Mouse (Mus musculus) embryonic facial prominence, embryonic 11.5 days (tissue): ENCODE data around the gene Gadd45gip1. TPM values are rescaled to one million over a fixed set of nuclear protein-coding genes. Genes with fewer than 3 reads are reported as not detected.

Source experiments
- ATAC-seq: fragments of 200-750 bp; cut with Nextera tagmentation; replicated peaks from 2 replicates; pipeline ENCODE4 v1.8.0; 2017; ENCODE audit warnings: low read depth; ENCODE audit not compliant: insufficient number of reproducible peaks, low FRiP score, low TSS enrichment
- DNase-seq: peaks from one replicate; pipeline ENCODE4 v3.0.0-alpha.2; 2015; ENCODE audit warnings: low spot score
- H3K27ac ChIP-seq: fragments of 300-500 bp; sonication (generic); replicated peaks from 2 replicates; pipeline ENCODE4 v1.5.1; 2014; ENCODE audit warnings: mild to moderate bottlenecking, low read depth, low read length, control low read depth
- H3K27me3 ChIP-seq: fragments of 300-500 bp; sonication (generic); 2 replicates; pipeline ENCODE4 v1.6.1; 2014; ENCODE audit warnings: mild to moderate bottlenecking, low read length, moderate library complexity, mixed read lengths; ENCODE audit not compliant: control insufficient read depth, insufficient read depth
- H3K36me3 ChIP-seq: fragments of 300-500 bp; sonication (generic); replicated peaks from 2 replicates; pipeline ENCODE4 v1.6.1; 2014; ENCODE audit warnings: low read depth, mild to moderate bottlenecking, low read length, moderate library complexity, mixed read lengths; ENCODE audit not compliant: control insufficient read depth, insufficient read depth
- H3K4me1 ChIP-seq: fragments of 300-500 bp; sonication (generic); 2 replicates; pipeline ENCODE4 v1.6.1; 2014; ENCODE audit warnings: low read length, mixed read lengths; ENCODE audit not compliant: control insufficient read depth, insufficient read depth
- H3K4me2 ChIP-seq: fragments of 300-500 bp; sonication (generic); 2 replicates; pipeline ENCODE4 v1.6.1; 2014; ENCODE audit warnings: low read depth, mild to moderate bottlenecking, control low read depth, low read length, moderate library complexity
- H3K4me3 ChIP-seq: fragments of 300-500 bp; sonication (generic); 2 replicates; pipeline ENCODE4 v1.5.1; 2014; ENCODE audit warnings: low read depth, low read length, control low read depth
- H3K9ac ChIP-seq: fragments of 300-500 bp; sonication (generic); replicated peaks from 2 replicates; pipeline ENCODE4 v1.6.1; 2014; ENCODE audit warnings: mild to moderate bottlenecking, control low read depth, low read length
- H3K9me3 ChIP-seq: fragments of 300-500 bp; sonication (generic); replicated peaks from 2 replicates; pipeline ENCODE4 v1.6.1; 2016; ENCODE audit warnings: mild to moderate bottlenecking, low read length, inconsistent platforms, mixed read lengths; ENCODE audit not compliant: control insufficient read depth
- WGBS: fragments of 180-500 bp; shearing (Covaris S2); extraction: QIAGEN DNeasy Blood & Tissue Kit; methylation state at CpG from one replicate; pipeline ENCODE4 v1.1.7; 2014; 5-methylcytosine and 5-hydroxymethylcytosine counted together
- polyA plus RNA-seq: library from polyadenylated mRNA; unstranded; fragments of >200 nt; fragmentation: Nextera tagmentation; extraction: Ambion mirVana; gene quantifications from 2 replicates; pipeline ENCODE4 v1.2.1, GENCODE M21; 2014

Gene Gadd45gip1
- polyA plus RNA-seq, 1 experiment from 2014 or later: 42.3 TPM

GRCm38 (mm10) chr8:84813059-84813458, 18.3 kb upstream of the Gadd45gip1 start:
- Histone ChIP-seq H3K4me3 (no peak overlapping the region), H3K9ac (no peak overlapping the region), H3K27me3 (peaks cover 34% of the 10 kb centered on the region), H3K27ac (no peak overlapping the region), H3K4me2 (no peak overlapping the region), H3K36me3 (no peaks in the 10 kb centered on the region), H3K4me1 (no peaks in the 10 kb centered on the region), H3K9me3 (no peaks in the 10 kb centered on the region)
- DNase-seq (peak; percentile 88), ATAC-seq (no peak)
- WGBS: 2% methylated on average over 5 of the region's 5 CpGs

GRCm38 (mm10) chr8:84813830-84814229, 17.5 kb upstream of the Gadd45gip1 start:
- Histone ChIP-seq H3K4me1 (no peaks in the 10 kb centered on the region), H3K27ac (no peak overlapping the region), H3K9ac (no peak overlapping the region), H3K9me3 (no peaks in the 10 kb centered on the region), H3K27me3 (peaks cover 28% of the 10 kb centered on the region), H3K36me3 (no peaks in the 10 kb centered on the region), H3K4me3 (no peak overlapping the region), H3K4me2 (no peak overlapping the region)
- ATAC-seq (no peak), DNase-seq (no peak)
- 93% methylated on average over 3 of the region's 3 CpGs for WGBS

- ATAC-seq: no peak
- Histone ChIP-seq H3K4me2 (no peak overlapping the region), H3K4me3 (no peak overlapping the region), H3K9ac (no peak overlapping the region; the same call in 1 of the 2 replicates), H3K4me1 (no peaks in the 10 kb centered on the region), H3K9me3 (no peaks in the 10 kb centered on the region), H3K27me3 (peaks cover 26% of the 10 kb centered on the region), H3K36me3 (no peaks in the 10 kb centered on the region), H3K27ac (no peak overlapping the region)
- no peak for DNase-seq
- WGBS: 90% methylated on average over 11 of the region's 11 CpGs
These were observed 17.1 kb upstream of the Gadd45gip1 start for GRCm38 (mm10) chr8:84814240-84814554.

- DNase-seq (no peak), ATAC-seq (no peak)
- WGBS: 49% methylated on average over 19 of the region's 19 CpGs
- Histone ChIP-seq H3K36me3 (no peaks in the 10 kb centered on the region), H3K9ac (no peak overlapping the region; the same call in 1 of the 2 replicates), H3K9me3 (no peaks in the 10 kb centered on the region), H3K4me3 (no peak overlapping the region), H3K27me3 (peaks cover 25% of the 10 kb centered on the region), H3K4me2 (no peak overlapping the region), H3K4me1 (no peaks in the 10 kb centered on the region), H3K27ac (no peak overlapping the region)
These were observed 16.5 kb upstream of the Gadd45gip1 start for GRCm38 (mm10) chr8:84814555-84815441.

GRCm38 (mm10) chr8:84815547-84815946, 15.8 kb upstream of the Gadd45gip1 start:
- H3K36me3 ChIP-seq: no peaks in the 10 kb centered on the region
- WGBS: 9% methylated on average over 9 of the region's 9 CpGs
- H3K4me3 ChIP-seq: no peak overlapping the region
- no peak overlapping the region for H3K27ac ChIP-seq
- H3K4me2 ChIP-seq: no peak overlapping the region
- peak; percentile 46; the same call in 1 of the 2 replicates for ATAC-seq
- H3K27me3 ChIP-seq: peaks cover 25% of the 10 kb centered on the region
- no peaks in the 10 kb centered on the region for H3K9me3 ChIP-seq
- DNase-seq: peak; percentile 92
- no peaks in the 10 kb centered on the region for H3K4me1 ChIP-seq
- no peak overlapping the region; the same call in 1 of the 2 replicates for H3K9ac ChIP-seq

- DNase-seq: no peak
- Histone ChIP-seq H3K36me3 (no peaks in the 10 kb centered on the region), H3K4me1 (no peaks in the 10 kb centered on the region), H3K27ac (no peak overlapping the region), H3K4me2 (no peak overlapping the region), H3K9ac (no peak overlapping the region), H3K9me3 (no peaks in the 10 kb centered on the region), H3K4me3 (no peak overlapping the region), H3K27me3 (peaks cover 20% of the 10 kb centered on the region)
- 72% methylated on average over 17 of the region's 17 CpGs for WGBS
- ATAC-seq: no peak
These were observed 15.2 kb upstream of the Gadd45gip1 start for GRCm38 (mm10) chr8:84816117-84816516.

- H3K27me3 ChIP-seq: no peaks in the 10 kb centered on the region
- ATAC-seq (no peak), DNase-seq (no peak)
- no peaks in the 10 kb centered on the region for H3K36me3 ChIP-seq
- H3K9ac ChIP-seq: no peak within 1 kb of the TSS
- no peaks in the 10 kb centered on the region for H3K9me3 ChIP-seq
- no peak within 1 kb of the TSS for H3K27ac ChIP-seq
- no peak within 1 kb of the TSS for H3K4me3 ChIP-seq
- H3K4me2 ChIP-seq: peak within 1 kb of the TSS; percentile 10; the same call in 1 of the 2 replicates
- no peaks in the 10 kb centered on the region for H3K4me1 ChIP-seq
- WGBS: 28% methylated on average over 3 of the region's 3 CpGs
These were observed 8.6 kb upstream of the Gadd45gip1 start, which contains the start of gene Dand5 for GRCm38 (mm10) chr8:84822723-84823122. Gene Dand5 (minus strand): TSS chr8:84822823.

GRCm38 (mm10) chr8:84823653-84824052, 7.7 kb upstream of the Gadd45gip1 start:
- Histone ChIP-seq H3K4me3 (no peak overlapping the region), H3K27ac (no peak overlapping the region), H3K4me2 (peak overlapping the region; percentile 10; the same call in 1 of the 2 replicates), H3K27me3 (no peaks in the 10 kb centered on the region), H3K4me1 (no peaks in the 10 kb centered on the region), H3K36me3 (no peaks in the 10 kb centered on the region), H3K9me3 (no peaks in the 10 kb centered on the region), H3K9ac (no peak overlapping the region)
- peak; percentile 87 for DNase-seq
- under 1% methylated on average over 18 of the region's 18 CpGs for WGBS
- peak; percentile 52; the same call in 1 of the 2 replicates for ATAC-seq
